Comparison of ENCODE assay signal across 8 mouse cellular contexts in genomic region chr9:35569571-35570534, GRCm38 (mm10). TPM values are rescaled to one million over a fixed set of nuclear protein-coding genes. Genes with fewer than 3 reads are reported as not detected.
DNase-seq lines count a peak whose midpoint lies in the region; ATAC-seq lines count a peak whose summit lies in the region.

Gene Pate2 (plus strand): TSS chr9:35570284.
Gene Hyls1 (minus strand): TSS chr9:35570398.

- under 1% methylated on average over 86 of the region's 86 CpGs for WGBS in heart, embryonic 10.5 days
- under 1% methylated on average over 86 of the region's 86 CpGs for WGBS in kidney, embryonic 15.5 days

- H3K36me3 ChIP-seq in heart, embryonic 10.5 days = peaks cover 34% of the 10 kb centered on the region
- peaks cover 33% of the 10 kb centered on the region for H3K36me3 ChIP-seq in kidney, embryonic 15.5 days

- H3K27me3 ChIP-seq in heart, embryonic 10.5 days (ENCODE audit: insufficient read depth, poor library complexity, severe bottlenecking) = peaks cover 11% of the 10 kb centered on the region
- H3K27me3 ChIP-seq in kidney, embryonic 15.5 days = peaks cover 26% of the 10 kb centered on the region

- H3K4me1 ChIP-seq in heart, embryonic 10.5 days = peaks cover 14% of the 10 kb centered on the region; the same call in 1 of the 2 replicates
- peaks cover 12% of the 10 kb centered on the region; the same call in 1 of the 2 replicates for H3K4me1 ChIP-seq in kidney, embryonic 15.5 days

- peak within 1 kb of the TSS; percentile 83 for H3K4me3 ChIP-seq in heart, embryonic 10.5 days
- peak within 1 kb of the TSS; percentile 88 for H3K4me3 ChIP-seq in kidney, embryonic 15.5 days (replicated peaks)

- H3K9me3 ChIP-seq in heart, embryonic 10.5 days = no peaks in the 10 kb centered on the region
- no peaks in the 10 kb centered on the region for H3K9me3 ChIP-seq in kidney, embryonic 15.5 days (replicated peaks)

- H3K9ac ChIP-seq in kidney, embryonic 15.5 days = peak within 1 kb of the TSS; percentile 83

- peak within 1 kb of the TSS; percentile 82 for H3K4me2 ChIP-seq in kidney, embryonic 15.5 days

- peak; percentile 93 to 95 for DNase-seq in B cell, adult 2 months
- DNase-seq in brain, adult 2 months (ENCODE audit: low read depth, low spot score) = peak; percentile 99
- peak; percentile 98 for DNase-seq in heart, embryonic 10.5 days (ENCODE audit: low spot score)
- DNase-seq in liver = peak; percentile 96
- peak; percentile 93 to 95 for DNase-seq in spleen, postnatal 4 days (ENCODE audit: low spot score in 2 of 2)

- ATAC-seq in erythroblast, adult 5-6 weeks (replicated peaks; ENCODE audit: low FRiP score, poor library complexity, severe bottlenecking) = peak; percentile 97
- peak; percentile 98 for ATAC-seq in kidney, embryonic 15.5 days (replicated peaks; ENCODE audit: low FRiP score)
- peak; percentile 99 for ATAC-seq in monocyte, adult 5-6 weeks (replicated peaks; ENCODE audit: insufficient number of reproducible peaks, low FRiP score, low TSS enrichment, poor library complexity, severe bottlenecking)

- peak within 1 kb of the TSS; percentile 93 for H3K27ac ChIP-seq in heart, embryonic 10.5 days
- H3K27ac ChIP-seq in kidney, embryonic 15.5 days = peak within 1 kb of the TSS; percentile 95

RNA-seq across cellular contexts. Expression of gene Pate2, which starts in this region (rescaled TPM):
- not detected in 2 replicates for total RNA-seq in erythroblast, adult 5-6 weeks (2015; ENCODE audit: low replicate concordance)
- total RNA-seq in erythroblast, adult 5-6 weeks (2017; ENCODE audit: low replicate concordance) = not detected in 2 replicates
- polyA plus RNA-seq in heart, embryonic 10.5 days (2016; fragmentation: Nextera tagmentation; extraction: Ambion mirVana) = 0.48 and 0.51 TPM in 2 replicates
- 1.0 TPM in 2 replicates for polyA plus RNA-seq in kidney, embryonic 15.5 days (2015; fragmentation: Nextera tagmentation; extraction: Ambion mirVana)
- not detected in 3 replicates for total RNA-seq in monocyte, adult 5-6 weeks (2017)

RNA-seq across cellular contexts. Expression of gene Hyls1, which starts in this region (rescaled TPM):
- total RNA-seq in erythroblast, adult 5-6 weeks (2015; ENCODE audit: low replicate concordance) = 4.8 and 15.4 TPM in 2 replicates
- total RNA-seq in erythroblast, adult 5-6 weeks (2017; ENCODE audit: low replicate concordance) = 5.5 and 6.0 TPM in 2 replicates
- 12.4 and 13.8 TPM in 2 replicates for polyA plus RNA-seq in heart, embryonic 10.5 days (2016; fragmentation: Nextera tagmentation; extraction: Ambion mirVana)
- 15.5 and 15.6 TPM in 2 replicates for polyA plus RNA-seq in kidney, embryonic 15.5 days (2015; fragmentation: Nextera tagmentation; extraction: Ambion mirVana)
- 8.4 to 10.2 TPM (median 9.8 TPM) in 3 replicates for total RNA-seq in monocyte, adult 5-6 weeks (2017)

Comparison
In these comparisons a context has a peak if more than half of its experiments do, and no peak if none do; other contexts are left out.
1. Peak in every context shown above with its lines: DNase-seq, ATAC-seq, H3K4me3 ChIP-seq and H3K27ac ChIP-seq.